Mouse (Mus musculus): ENCODE results near the gene E2f4.

The E2f4 gene

DNA sequence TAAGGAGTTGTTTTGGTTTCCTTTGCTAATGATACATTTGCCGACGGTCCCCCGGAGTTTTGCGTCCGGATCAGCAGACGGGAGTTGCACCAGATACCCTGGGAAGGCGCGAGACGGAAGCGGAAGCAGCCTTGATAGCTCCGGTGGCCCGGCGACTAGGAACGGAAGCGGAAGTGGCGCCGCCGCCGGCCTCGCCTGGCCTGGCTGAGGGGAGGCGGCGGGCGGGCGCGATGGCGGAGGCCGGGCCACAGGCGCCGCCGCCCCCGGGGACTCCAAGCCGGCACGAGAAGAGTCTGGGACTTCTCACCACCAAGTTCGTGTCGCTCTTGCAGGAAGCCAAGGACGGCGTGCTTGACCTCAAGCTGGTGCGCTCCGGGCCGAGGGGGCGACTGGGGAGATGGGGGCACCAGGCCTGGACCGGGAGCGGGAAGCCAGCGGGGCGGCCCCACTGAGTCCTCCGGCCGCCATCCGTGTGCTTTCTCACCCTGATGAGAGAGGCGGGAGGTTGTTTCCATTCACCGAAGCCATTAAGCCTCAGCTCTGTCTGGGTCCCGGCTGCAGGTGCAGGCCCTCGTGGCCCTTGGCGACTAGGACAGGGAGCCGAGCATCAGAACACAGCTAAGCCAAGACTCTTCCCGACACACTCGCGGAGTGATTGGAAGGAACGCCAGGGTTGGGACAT is at the start of gene E2f4:
Gene E2f4, plus strand, starts transcription at position 153 of the 682 bp plus-strand sequence.
- peak; percentile 92 for DNase-seq

GRCm38 (mm10) chr8:105251954-105252353 is 45.5 kb upstream of the E2f4 start:
- no peak for DNase-seq

- DNase-seq, result no peak
Observed at GRCm38 (mm10) chr8:105252680-105253537, 44.6 kb upstream of the E2f4 start.

DNA sequence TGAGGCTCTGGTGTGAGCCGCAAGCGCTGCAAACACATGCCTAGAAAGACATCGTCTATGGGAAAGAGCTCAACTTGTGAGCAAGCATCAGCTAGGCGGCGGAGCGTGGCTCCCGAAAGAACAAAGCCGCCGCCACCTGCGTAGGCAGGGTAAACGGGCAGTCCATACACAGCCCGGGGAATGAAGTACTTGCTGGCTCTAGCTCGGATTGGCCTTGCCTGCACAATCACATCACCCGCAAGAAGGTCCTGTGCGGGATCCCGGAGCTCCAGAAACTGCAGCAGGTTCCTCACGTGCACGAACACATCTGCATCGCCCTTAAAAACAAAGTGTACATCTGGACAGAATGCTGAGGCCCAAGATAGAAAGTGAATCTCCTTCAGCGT is 43.7 kb upstream of the E2f4 start:
- peak; percentile 31 for DNase-seq

DNA sequence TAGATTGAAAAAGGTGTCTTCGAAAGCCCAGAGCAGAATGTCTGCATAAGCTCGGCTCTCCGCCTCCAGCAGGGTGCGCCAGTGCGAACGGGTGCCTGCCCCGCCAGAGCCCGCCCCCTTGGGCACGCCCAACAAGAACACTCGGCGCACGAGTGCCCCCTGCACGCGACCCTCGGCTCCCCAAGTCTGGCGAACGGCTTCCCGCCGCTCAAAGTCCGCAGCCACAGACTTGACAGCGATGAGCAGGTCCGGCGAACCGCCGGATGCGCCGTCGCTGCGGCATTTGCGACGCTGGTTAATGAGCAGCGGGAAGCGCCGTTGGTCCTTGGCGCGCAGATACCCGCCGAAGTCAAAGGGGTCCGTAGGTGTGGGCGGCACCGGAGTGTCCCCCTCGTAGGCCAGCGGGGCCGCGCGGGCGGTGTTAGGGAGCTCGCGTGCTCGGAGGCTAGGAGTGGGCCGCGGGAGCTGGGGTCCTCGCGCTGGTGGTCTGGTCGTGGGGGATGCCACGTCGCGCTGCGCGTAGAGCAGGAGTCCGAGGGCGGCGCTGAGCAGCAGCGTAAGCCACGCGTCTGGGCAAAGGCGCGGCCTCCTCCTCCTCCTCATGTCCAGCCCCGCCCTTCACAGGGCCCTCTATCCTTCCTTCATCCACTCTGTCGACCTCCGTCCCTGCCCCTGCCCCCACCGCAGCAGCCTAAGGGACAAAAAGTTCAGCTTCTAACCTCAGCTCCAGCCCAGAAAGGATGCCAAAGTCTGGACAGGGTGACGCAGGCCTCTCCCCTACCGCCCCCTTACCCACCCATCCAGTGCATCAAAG is 43.1 kb upstream of the E2f4 start:
- DNase-seq, result peak; percentile 98

GRCm38 (mm10) chr8:105254966-105255350 is 42.5 kb upstream of the E2f4 start, which contains the start of gene B3gnt9:
B3gnt9 (minus strand) TSS chr8:105255153.
- DNase-seq, result peak; percentile 81

GRCm38 (mm10) chr8:105257318-105258114 is 39.9 kb upstream of the E2f4 start:
- no peak for DNase-seq

- no peak for DNase-seq
Observed at GRCm38 (mm10) chr8:105258911-105259720, 38.3 kb upstream of the E2f4 start.

DNA sequence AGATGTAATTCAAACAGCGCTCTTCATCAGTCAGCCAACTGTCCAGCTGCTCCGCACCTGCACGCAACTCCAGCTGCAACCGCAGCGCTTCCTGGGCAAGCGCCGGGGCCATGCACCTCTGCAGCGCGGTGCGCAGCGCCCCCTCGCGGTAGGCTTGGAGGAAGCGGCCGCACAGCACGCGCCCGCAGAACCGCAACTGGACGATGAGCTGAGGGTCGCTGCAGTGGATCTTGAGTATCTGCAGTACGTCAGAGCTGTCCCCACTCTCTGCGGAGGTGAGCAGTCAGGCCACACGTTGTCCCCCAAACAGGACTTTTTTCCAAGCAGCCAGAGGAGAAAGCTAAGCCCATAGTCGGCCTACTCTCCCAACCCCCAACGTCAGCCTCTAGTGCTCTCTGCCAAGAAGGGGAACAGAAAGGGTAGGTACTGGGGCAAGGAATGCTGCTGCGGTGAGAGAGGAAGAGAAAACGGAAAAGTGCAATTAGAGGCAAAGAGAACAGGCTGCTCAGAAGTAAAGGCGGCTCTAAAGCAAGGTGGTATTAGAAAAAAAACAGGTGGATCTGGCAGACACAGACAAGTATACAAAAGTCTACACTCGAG is 37.6 kb upstream of the E2f4 start:
- peak; percentile 83 for DNase-seq

DNA sequence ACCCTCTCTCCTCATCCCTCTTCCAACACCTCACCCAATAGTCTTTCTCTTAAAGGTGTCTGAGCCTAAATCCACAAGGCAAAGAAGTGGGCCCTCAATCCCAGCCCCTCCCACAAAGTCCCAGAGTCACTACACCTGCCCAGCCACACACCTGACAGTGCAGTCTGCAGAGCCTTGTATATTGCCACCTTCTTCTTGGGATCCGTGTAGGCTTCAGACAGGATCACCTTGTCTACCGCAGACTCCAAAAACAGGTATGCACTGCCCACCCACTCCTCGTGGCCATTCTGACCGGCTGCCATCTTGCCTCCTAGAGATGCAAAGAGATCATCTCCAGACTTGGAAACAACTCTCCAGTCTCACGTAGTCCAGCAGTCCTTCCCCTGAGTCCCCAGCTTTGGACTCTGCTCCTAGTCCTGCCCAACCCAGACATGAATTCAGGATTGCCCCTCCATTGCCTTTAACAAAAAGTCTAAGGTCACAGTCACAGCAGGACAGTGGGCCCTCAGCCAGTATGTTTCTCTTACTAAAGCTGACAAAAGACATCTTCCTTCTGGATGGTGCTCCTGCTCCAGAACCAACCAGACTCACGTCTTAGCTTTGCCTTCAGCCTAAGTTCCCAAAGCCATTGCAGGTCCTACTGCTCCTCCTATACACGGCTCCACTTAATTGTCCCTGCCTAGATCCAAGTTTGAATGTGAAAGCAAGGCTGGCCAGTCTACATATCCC is 36.9 kb upstream of the E2f4 start:
- no peak for DNase-seq

GRCm38 (mm10) chr8:105261326-105261980 is 36.0 kb upstream of the E2f4 start:
- no peak for DNase-seq

- DNase-seq, result no peak
Observed at GRCm38 (mm10) chr8:105263244-105263912, 34.1 kb upstream of the E2f4 start.

- DNase-seq, result peak; percentile 81
Observed at GRCm38 (mm10) chr8:105264024-105264982, 33.2 kb upstream of the E2f4 start, which contains the start of the genes Tradd and Fbxl8. Tradd (minus strand) TSS chr8:105264609. Fbxl8 (plus strand) TSS chr8:105264648.

DNA sequence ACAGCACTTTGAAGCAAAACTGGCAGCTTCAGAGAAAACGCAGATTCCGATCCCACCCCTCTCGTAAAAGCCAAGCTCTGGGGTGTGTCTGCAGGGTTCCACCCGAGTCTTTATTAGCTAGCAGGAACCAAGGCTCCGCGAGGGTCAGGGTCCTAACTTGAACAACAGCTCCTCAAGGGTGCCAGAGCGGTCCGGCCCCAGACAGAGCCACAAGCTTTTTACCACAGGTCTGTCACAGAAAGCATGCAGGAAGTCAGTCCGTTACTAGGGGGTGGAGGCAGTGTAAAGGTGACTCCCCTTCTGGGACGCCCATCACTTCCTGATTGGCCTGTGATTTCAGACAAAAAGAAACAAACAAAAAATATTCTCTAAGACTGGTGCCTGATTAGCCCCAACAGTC is 32.3 kb upstream of the E2f4 start:
- peak; percentile 60 for DNase-seq

- peak; percentile 46 for DNase-seq
Observed at GRCm38 (mm10) chr8:105266775-105267174, 30.7 kb upstream of the E2f4 start.

DNA sequence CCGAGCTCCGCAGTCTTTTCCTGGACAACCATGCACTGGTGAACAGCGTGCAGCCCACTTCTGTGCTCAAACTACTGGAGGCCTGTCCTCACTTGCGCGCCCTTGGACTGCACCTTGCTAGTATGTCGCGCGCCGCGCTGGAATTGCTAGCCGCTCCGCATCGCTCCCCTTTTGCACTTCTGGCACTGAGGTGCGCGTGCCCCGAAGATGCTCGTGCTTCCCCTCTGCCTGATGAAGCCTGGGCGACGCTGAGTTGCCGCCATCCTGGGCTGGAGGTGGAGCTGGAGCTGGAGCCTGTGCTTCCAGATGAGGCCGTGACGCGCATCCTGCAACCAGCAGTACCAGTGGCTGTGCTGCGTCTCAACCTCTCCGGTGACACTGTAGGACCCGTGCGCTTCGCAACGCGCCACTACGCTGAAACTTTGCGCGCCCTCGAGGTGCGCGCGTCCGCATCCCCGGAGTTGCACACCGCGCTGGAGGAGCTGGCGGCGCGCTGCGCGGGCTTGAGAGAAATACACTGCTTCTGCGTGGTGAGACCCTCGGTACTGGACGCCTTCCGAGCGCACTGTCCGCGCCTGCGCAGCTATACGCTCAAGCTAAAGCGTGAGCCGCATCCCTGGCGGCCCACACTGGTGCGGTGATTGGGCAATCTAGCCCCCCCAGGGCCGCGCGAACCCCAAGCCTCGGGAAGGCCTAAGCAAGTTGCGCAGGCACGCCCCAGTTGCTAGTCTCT is 29.0 kb upstream of the E2f4 start:
- peak; percentile 9 for DNase-seq

GRCm38 (mm10) chr8:105269075-105269458 is 28.4 kb upstream of the E2f4 start:
- DNase-seq, result no peak

Measured in thymus, postnatal 14 days (tissue).